Mouse (Mus musculus) lung, adult 2 months (tissue): ENCODE measurements around the gene Sel1l3. TPM values are rescaled to one million over a fixed set of nuclear protein-coding genes. Genes with fewer than 3 reads are reported as not detected.

Experiments used
- DNase-seq: peaks from one replicate; pipeline ENCODE4 v3.0.0; 2022
- H3K4me1 ChIP-seq: fragments of 200-500 bp; 2 replicates; pipeline ENCODE4 v1.6.1; 2011; ENCODE audit warnings: low read length; ENCODE audit not compliant: control insufficient read depth, insufficient read depth
- H3K4me3 ChIP-seq: fragments of 200-500 bp; replicated peaks from 2 replicates; pipeline ENCODE3; 2011; ENCODE audit warnings: low read depth, mild to moderate bottlenecking, control low read depth, low read length; ENCODE audit errors: extremely low read depth
- CTCF ChIP-seq: fragments of 200-500 bp; IDR thresholded peaks from 2 replicates; pipeline ENCODE4 v1.5.1; 2011; ENCODE audit warnings: mild to moderate bottlenecking, low read length, control low read depth; ENCODE audit not compliant: insufficient read depth
- POLR2A ChIP-seq: fragments of 200-500 bp; IDR thresholded peaks from 2 replicates; pipeline ENCODE4 v1.6.1; 2011; ENCODE audit warnings: low read depth, mild to moderate bottlenecking, control low read depth, low read length, borderline replicate concordance; ENCODE audit errors: extremely low read depth
- WGBS: fragments of 180-500 bp; shearing (Covaris S2); methylation state at CpG from one replicate; pipeline ENCODE4 v1.1.7; 2018; 5-methylcytosine and 5-hydroxymethylcytosine counted together
- polyA plus RNA-seq: library from polyadenylated mRNA; depleted of rRNA; stranded (reverse); fragments of >200 nt; gene quantifications from 2 replicates; pipeline ENCODE4 v1.2.3, GENCODE M21; 2012

Sel1l3 gene
- polyA plus RNA-seq, 1 experiment: 2.1 TPM

GRCm38 (mm10) chr5:53165672-53166071 lies 48.1 kb downstream of the Sel1l3 start:
- WGBS: 61% methylated on average over 5 of the region's 5 CpGs
- DNase-seq: no peak
- Histone ChIP-seq H3K4me3 (no peak overlapping the region), H3K4me1 (no peaks in the 10 kb centered on the region)
- TF ChIP-seq CTCF (no peak), POLR2A (no peak)

GRCm38 (mm10) chr5:53162436-53162835 lies 51.3 kb downstream of the Sel1l3 start:
- Histone ChIP-seq H3K4me3 (no peak overlapping the region), H3K4me1 (no peaks in the 10 kb centered on the region)
- TF ChIP-seq POLR2A (no peak), CTCF (no peak)
- no peak for DNase-seq
- 88% methylated on average over 8 of the region's 8 CpGs for WGBS

- Histone ChIP-seq H3K4me3 (no peak overlapping the region), H3K4me1 (no peaks in the 10 kb centered on the region)
- TF ChIP-seq CTCF (no peak), POLR2A (no peak)
- DNase-seq: no peak
- 87% methylated on average over 8 of the region's 8 CpGs for WGBS
Measured at GRCm38 (mm10) chr5:53161506-53162186, 52.1 kb downstream of the Sel1l3 start.

GRCm38 (mm10) chr5:53160207-53160606 lies 53.5 kb downstream of the Sel1l3 start:
- no peak overlapping the region for H3K4me3 ChIP-seq
- TF ChIP-seq POLR2A (no peak), CTCF (no peak)
- no peak for DNase-seq
- H3K4me1 ChIP-seq: no peaks in the 10 kb centered on the region
- 80% methylated on average over 6 of the region's 6 CpGs for WGBS

GRCm38 (mm10) chr5:53159631-53160030 lies 54.1 kb downstream of the Sel1l3 start:
- no peaks in the 10 kb centered on the region for H3K4me1 ChIP-seq
- WGBS: 86% methylated on average over 4 of the region's 4 CpGs
- TF ChIP-seq POLR2A: no peak
- no peak for TF ChIP-seq CTCF
- no peak for DNase-seq
- H3K4me3 ChIP-seq: no peak overlapping the region

- TF ChIP-seq POLR2A (no peak), CTCF (no peak)
- 76% methylated on average over 3 of the region's 3 CpGs for WGBS
- DNase-seq: no peak
- no peaks in the 10 kb centered on the region for H3K4me1 ChIP-seq
- no peak overlapping the region for H3K4me3 ChIP-seq
Measured at GRCm38 (mm10) chr5:53159166-53159565, 54.6 kb downstream of the Sel1l3 start.

- 73% methylated on average over 13 of the region's 13 CpGs for WGBS
- TF ChIP-seq POLR2A: no peak
- Histone ChIP-seq H3K4me1 (no peaks in the 10 kb centered on the region), H3K4me3 (no peak overlapping the region)
- DNase-seq: no peak
Measured at GRCm38 (mm10) chr5:53155985-53156679, 57.6 kb downstream of the Sel1l3 start.

- WGBS: 54% methylated on average over 2 of the region's 2 CpGs
- no peak for DNase-seq
Measured at GRCm38 (mm10) chr5:53154501-53154900, 59.2 kb downstream of the Sel1l3 start.

GRCm38 (mm10) chr5:53154078-53154477 lies 59.6 kb downstream of the Sel1l3 start:
- Histone ChIP-seq H3K4me3 (no peak overlapping the region), H3K4me1 (no peaks in the 10 kb centered on the region)
- TF ChIP-seq POLR2A (no peak), CTCF (no peak)
- DNase-seq: no peak
- WGBS: 67% methylated on average over 2 of the region's 2 CpGs

More at GRCm38 (mm10) chr5:53154501-53154900, 59.2 kb downstream of the Sel1l3 start:
- TF ChIP-seq CTCF (no peak), POLR2A (no peak)
- Histone ChIP-seq H3K4me1 (no peaks in the 10 kb centered on the region), H3K4me3 (no peak overlapping the region)

- TF ChIP-seq POLR2A: no peak
- no peak for TF ChIP-seq CTCF
- H3K4me3 ChIP-seq: no peak overlapping the region
- WGBS: 59% methylated on average over 5 of the region's 5 CpGs
- no peak for DNase-seq
- H3K4me1 ChIP-seq: no peaks in the 10 kb centered on the region
Measured at GRCm38 (mm10) chr5:53153144-53153543, 60.6 kb downstream of the Sel1l3 start.
